Mouse (Mus musculus): ENCODE measurements around the gene Ccser1. TPM values are rescaled to one million over a fixed set of nuclear protein-coding genes. Genes with fewer than 3 reads are reported as not detected.

Ccser1 gene
- polyA plus RNA-seq, 1 experiment from 2014 or later: 6.9 TPM

GRCm38 (mm10) chr6:61382991-61383390 is 202.9 kb downstream of the Ccser1 start:
- no peak for TF ChIP-seq EP300 (optimal IDR thresholded peaks at IDR 0.05)
- no peak overlapping the region for H3K4me3 ChIP-seq (ENCODE audit: low read depth, low read length)
- no peak for ATAC-seq (ENCODE audit: low FRiP score, low TSS enrichment)
- no peaks in the 10 kb centered on the region for H3K9me3 ChIP-seq (ENCODE audit: control insufficient read depth, low read length)
- H3K4me1 ChIP-seq (replicated peaks; ENCODE audit: control insufficient read depth, insufficient read depth): no peaks in the 10 kb centered on the region
- DNase-seq (ENCODE audit: low spot score): no peak
- no peak overlapping the region for H3K9ac ChIP-seq (ENCODE audit: low read length)
- 46% methylated on average over 3 of the region's 3 CpGs for WGBS
- no peaks in the 10 kb centered on the region for H3K27me3 ChIP-seq (ENCODE audit: control insufficient read depth, insufficient read depth, low read length)
- H3K27ac ChIP-seq (replicated peaks): no peak overlapping the region
- no peaks in the 10 kb centered on the region for H3K36me3 ChIP-seq (ENCODE audit: control insufficient read depth, insufficient read depth, low read length)
- H3K4me2 ChIP-seq (replicated peaks; ENCODE audit: low read depth): no peak overlapping the region

DNA sequence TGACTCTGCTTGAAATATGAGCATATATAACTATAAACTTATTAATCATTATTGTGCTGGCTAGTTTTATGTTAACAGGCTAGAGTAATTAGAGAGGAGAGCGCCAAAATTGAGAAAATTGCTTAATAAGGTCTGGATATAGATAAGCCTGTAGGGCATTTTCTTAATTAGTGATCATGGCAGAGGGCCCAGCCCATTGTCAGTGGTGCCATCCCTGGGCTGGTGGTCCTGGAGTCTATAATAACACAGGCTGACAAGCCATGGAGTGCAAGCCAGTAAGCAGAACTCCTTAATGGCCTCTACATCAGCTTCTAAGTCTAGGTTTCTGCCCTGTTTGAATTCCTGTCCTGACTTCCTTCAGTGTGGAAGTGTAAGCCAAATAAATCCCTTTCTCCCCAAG is 206.9 kb downstream of the Ccser1 start:
- no peak for TF ChIP-seq CTCF (IDR thresholded peaks at IDR 0.05; ENCODE audit: low read depth)
- no peak for TF ChIP-seq EP300 (optimal IDR thresholded peaks at IDR 0.05)
- DNase-seq (ENCODE audit: low spot score): no peak
- no peak overlapping the region for H3K27ac ChIP-seq (replicated peaks)

GRCm38 (mm10) chr6:61427490-61427889 is 247.4 kb downstream of the Ccser1 start:
- H3K4me2 ChIP-seq (replicated peaks; ENCODE audit: low read depth): no peak overlapping the region
- no peak for TF ChIP-seq CTCF (IDR thresholded peaks at IDR 0.05; ENCODE audit: low read depth)
- TF ChIP-seq EP300 (optimal IDR thresholded peaks at IDR 0.05): no peak
- no peak overlapping the region for H3K27ac ChIP-seq (replicated peaks)
- no peak overlapping the region for H3K4me3 ChIP-seq (ENCODE audit: low read depth, low read length)
- ATAC-seq (ENCODE audit: low FRiP score, low TSS enrichment) (no peak), DNase-seq (ENCODE audit: low spot score) (no peak)
- H3K9me3 ChIP-seq (ENCODE audit: control insufficient read depth, low read length): no peaks in the 10 kb centered on the region
- no peaks in the 10 kb centered on the region for H3K27me3 ChIP-seq (ENCODE audit: control insufficient read depth, insufficient read depth, low read length)
- no peak overlapping the region for H3K9ac ChIP-seq (ENCODE audit: low read length)
- no peaks in the 10 kb centered on the region for H3K36me3 ChIP-seq (ENCODE audit: control insufficient read depth, insufficient read depth, low read length)
- H3K4me1 ChIP-seq (replicated peaks; ENCODE audit: control insufficient read depth, insufficient read depth): no peaks in the 10 kb centered on the region
- 84% methylated on average over 2 of the region's 2 CpGs for WGBS

More for the DNA sequence above, 206.9 kb downstream of the Ccser1 start:
- Histone ChIP-seq H3K9ac (ENCODE audit: low read length) (no peak overlapping the region), H3K4me1 (replicated peaks; ENCODE audit: control insufficient read depth, insufficient read depth) (no peaks in the 10 kb centered on the region), H3K4me2 (replicated peaks; ENCODE audit: low read depth) (no peak overlapping the region), H3K4me3 (ENCODE audit: low read depth, low read length) (no peak overlapping the region), H3K9me3 (ENCODE audit: control insufficient read depth, low read length) (no peaks in the 10 kb centered on the region), H3K27me3 (ENCODE audit: control insufficient read depth, insufficient read depth, low read length) (no peaks in the 10 kb centered on the region), H3K36me3 (ENCODE audit: control insufficient read depth, insufficient read depth, low read length) (no peaks in the 10 kb centered on the region)
- WGBS: 83% methylated on average over 1 of the region's 1 CpGs
- no peak for ATAC-seq (ENCODE audit: low FRiP score, low TSS enrichment)

DNA sequence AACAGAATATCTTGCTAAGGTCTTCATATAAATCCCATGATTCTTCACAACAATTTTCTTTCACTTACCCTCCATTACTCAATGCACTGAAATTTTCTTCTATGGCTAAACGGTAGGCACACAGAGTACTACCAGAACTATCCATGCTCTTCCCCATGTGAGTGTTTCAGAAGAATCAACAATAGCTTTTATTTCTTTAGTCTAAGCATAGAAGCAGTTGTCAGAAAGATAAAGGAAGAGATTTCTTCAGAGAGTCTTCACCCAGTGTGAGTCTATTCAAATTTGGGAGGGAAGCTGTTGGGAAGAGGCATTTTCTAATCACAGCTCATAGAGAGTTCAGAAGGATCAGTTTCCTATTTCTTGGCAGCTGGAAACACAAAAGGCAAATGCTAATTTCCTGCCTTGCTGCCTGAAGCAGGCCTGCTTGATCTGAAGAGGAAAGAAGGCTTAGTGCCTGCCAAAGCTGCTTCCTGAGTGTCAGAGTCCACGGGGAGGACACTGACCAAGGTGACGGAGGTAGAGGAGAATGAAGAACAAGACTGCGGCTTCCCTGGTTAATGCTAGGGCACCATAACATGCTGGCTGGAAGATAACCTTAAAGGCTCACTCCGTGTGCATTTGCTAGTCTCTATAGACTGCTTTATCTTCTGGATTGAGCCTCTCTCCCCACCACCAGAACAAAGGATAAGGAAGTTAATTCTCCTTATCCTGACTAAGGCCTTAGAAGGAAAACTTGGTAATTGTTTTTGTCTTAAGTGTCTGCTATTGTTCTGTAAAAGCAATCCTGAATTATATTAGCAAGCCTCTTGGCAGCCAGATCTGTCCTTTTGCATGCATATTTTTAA is 251.0 kb downstream of the Ccser1 start:
- ATAC-seq (ENCODE audit: low FRiP score, low TSS enrichment): no peak
- Histone ChIP-seq H3K27ac (replicated peaks) (no peak overlapping the region), H3K27me3 (ENCODE audit: control insufficient read depth, insufficient read depth, low read length) (no peaks in the 10 kb centered on the region), H3K36me3 (ENCODE audit: control insufficient read depth, insufficient read depth, low read length) (no peaks in the 10 kb centered on the region), H3K4me2 (replicated peaks; ENCODE audit: low read depth) (no peak overlapping the region), H3K4me3 (ENCODE audit: low read depth, low read length) (no peak overlapping the region), H3K4me1 (replicated peaks; ENCODE audit: control insufficient read depth, insufficient read depth) (no peaks in the 10 kb centered on the region), H3K9me3 (ENCODE audit: control insufficient read depth, low read length) (no peaks in the 10 kb centered on the region), H3K9ac (ENCODE audit: low read length) (no peak overlapping the region)
- TF ChIP-seq CTCF (IDR thresholded peaks at IDR 0.05; ENCODE audit: low read depth) (no peak), EP300 (optimal IDR thresholded peaks at IDR 0.05) (no peak)
- 41% methylated on average over 5 of the region's 5 CpGs for WGBS
- DNase-seq (ENCODE audit: low spot score): no peak

- Histone ChIP-seq H3K4me1 (replicated peaks; ENCODE audit: control insufficient read depth, insufficient read depth) (no peaks in the 10 kb centered on the region), H3K4me2 (replicated peaks; ENCODE audit: low read depth) (no peak overlapping the region), H3K27ac (replicated peaks) (no peak overlapping the region), H3K9ac (ENCODE audit: low read length) (no peak overlapping the region), H3K27me3 (ENCODE audit: control insufficient read depth, insufficient read depth, low read length) (no peaks in the 10 kb centered on the region), H3K9me3 (ENCODE audit: control insufficient read depth, low read length) (no peaks in the 10 kb centered on the region), H3K4me3 (ENCODE audit: low read depth, low read length) (no peak overlapping the region), H3K36me3 (ENCODE audit: control insufficient read depth, insufficient read depth, low read length) (no peaks in the 10 kb centered on the region)
- ATAC-seq (ENCODE audit: low FRiP score, low TSS enrichment) (no peak), DNase-seq (ENCODE audit: low spot score) (no peak)
- no peak for TF ChIP-seq CTCF (IDR thresholded peaks at IDR 0.05; ENCODE audit: low read depth)
- TF ChIP-seq EP300 (optimal IDR thresholded peaks at IDR 0.05): no peak
- WGBS: 86% methylated on average over 2 of the region's 2 CpGs
Observed at GRCm38 (mm10) chr6:61431726-61431984, 251.5 kb downstream of the Ccser1 start.

GRCm38 (mm10) chr6:61432167-61432566 is 252.0 kb downstream of the Ccser1 start:
- no peak overlapping the region for H3K9ac ChIP-seq (ENCODE audit: low read length)
- H3K9me3 ChIP-seq (ENCODE audit: control insufficient read depth, low read length): no peaks in the 10 kb centered on the region
- H3K4me2 ChIP-seq (replicated peaks; ENCODE audit: low read depth): no peak overlapping the region
- no peak overlapping the region for H3K4me3 ChIP-seq (ENCODE audit: low read depth, low read length)
- ATAC-seq (ENCODE audit: low FRiP score, low TSS enrichment) (no peak), DNase-seq (ENCODE audit: low spot score) (no peak)
- no peaks in the 10 kb centered on the region for H3K27me3 ChIP-seq (ENCODE audit: control insufficient read depth, insufficient read depth, low read length)
- no peak for TF ChIP-seq CTCF (IDR thresholded peaks at IDR 0.05; ENCODE audit: low read depth)
- TF ChIP-seq EP300 (optimal IDR thresholded peaks at IDR 0.05): no peak
- WGBS: 66% methylated on average over 3 of the region's 3 CpGs
- H3K27ac ChIP-seq (replicated peaks): no peak overlapping the region
- H3K4me1 ChIP-seq (replicated peaks; ENCODE audit: control insufficient read depth, insufficient read depth): no peaks in the 10 kb centered on the region
- H3K36me3 ChIP-seq (ENCODE audit: control insufficient read depth, insufficient read depth, low read length): no peaks in the 10 kb centered on the region

Measured in stomach, postnatal 0 days (tissue).